Mouse (Mus musculus): ENCODE data around the gene Pak7.

DNA sequence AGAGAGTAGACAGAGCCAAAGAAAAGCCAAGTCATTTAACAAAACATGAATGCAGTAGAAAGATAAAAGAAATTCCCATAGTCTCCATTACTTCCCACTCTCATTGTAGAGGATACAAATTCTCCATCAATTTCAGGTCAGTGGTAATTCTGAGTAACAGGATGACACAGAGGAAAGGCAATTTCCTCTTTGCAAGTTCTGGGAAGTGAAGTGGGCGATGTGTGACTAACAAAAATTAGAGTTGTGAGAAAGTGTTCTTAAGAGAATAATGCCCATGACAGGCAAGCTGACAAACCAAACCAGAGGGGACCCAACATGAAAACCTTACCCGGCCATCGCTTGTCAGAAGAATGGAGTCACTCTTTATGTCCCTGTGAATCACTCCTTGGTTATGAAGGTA lies 290.6 kb downstream of the Pak7 start:
- TF ChIP-seq CTCF (IDR thresholded peaks at IDR 0.05; ENCODE audit: low read depth, low read length) (no peak), POLR2A (IDR thresholded peaks at IDR 0.05; ENCODE audit: borderline replicate concordance, low read depth, low read length) (no peak)

Data from bone marrow macrophage, adult 2 months (primary cell).